Mouse (Mus musculus) c-Kit-positive CD71-positive TER-119-negative erythroid progenitor cells, embryonic 14.5 days (primary cell): ENCODE data around the gene Dgki.

Experiments
- DNase-seq: peaks from one replicate; pipeline ENCODE4 v3.0.0-alpha.2; 2013; ENCODE audit warnings: low read depth

Gene Dgki

GRCm38 (mm10) chr6:37011597-37011996 is 288.4 kb downstream of the Dgki start:
- DNase-seq, result no peak

GRCm38 (mm10) chr6:37007573-37007972 is 292.4 kb downstream of the Dgki start:
- DNase-seq, result no peak

- DNase-seq, result no peak
Measured at GRCm38 (mm10) chr6:37004914-37005313, 295.1 kb downstream of the Dgki start.

DNA sequence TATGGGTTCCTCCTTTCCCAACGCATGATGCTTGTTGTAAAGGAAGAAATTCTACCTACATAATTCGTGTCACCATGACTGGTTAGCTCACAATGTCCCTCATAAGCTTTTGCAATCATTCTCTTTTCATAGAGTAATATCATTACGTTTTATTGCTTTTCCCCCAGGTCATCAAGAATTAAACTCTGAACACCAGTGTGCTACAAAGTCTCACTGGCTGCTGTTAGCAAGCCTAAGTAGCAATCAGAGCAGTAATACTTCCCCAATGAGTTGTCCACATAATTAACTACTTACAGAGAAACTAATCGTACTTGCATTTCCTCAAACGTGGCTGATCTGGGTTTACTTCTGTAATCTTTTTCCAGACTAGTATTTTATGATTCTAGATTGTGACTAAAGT is 296.7 kb downstream of the Dgki start:
- DNase-seq, result no peak

DNA sequence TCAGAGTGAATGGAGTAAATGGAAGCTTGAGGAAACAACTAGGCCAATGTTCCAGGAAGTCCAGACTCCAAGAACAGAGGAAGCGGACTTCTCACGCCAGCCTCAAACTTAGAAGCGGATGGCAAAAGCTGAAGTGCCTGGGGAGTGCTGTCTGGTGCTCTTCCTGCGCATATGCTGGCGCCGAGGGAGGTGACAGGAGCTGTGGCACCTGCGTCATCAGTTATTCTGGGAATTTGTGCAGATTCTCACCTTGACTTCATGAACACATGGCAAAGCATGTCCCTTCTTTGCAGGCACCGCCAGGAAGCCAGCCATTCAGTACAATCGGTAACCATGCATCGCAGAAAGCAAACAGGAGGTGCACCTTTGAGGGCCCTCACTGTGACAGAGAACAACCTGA is 301.0 kb downstream of the Dgki start:
- DNase-seq, result no peak

DNA sequence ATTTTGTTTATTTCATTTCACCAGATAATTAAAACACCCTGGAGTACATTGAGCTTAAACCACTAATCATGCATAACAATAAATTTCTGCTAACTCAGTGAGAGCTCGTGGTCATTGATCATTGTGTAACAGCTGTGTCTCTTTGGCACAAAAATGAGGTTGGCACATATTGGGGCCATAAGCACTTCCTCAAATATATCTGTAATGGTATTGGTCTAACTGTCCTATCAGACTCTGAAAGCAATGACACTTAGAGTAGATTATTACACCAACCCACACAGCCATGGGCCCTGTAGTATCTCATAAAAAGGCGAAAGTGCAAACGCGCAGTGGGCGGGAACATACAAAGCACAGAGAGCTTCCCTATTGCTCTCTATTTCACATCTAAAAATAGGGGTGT is 305.7 kb downstream of the Dgki start:
- no peak for DNase-seq

- no peak for DNase-seq
Measured at GRCm38 (mm10) chr6:36990186-36990585, 309.8 kb downstream of the Dgki start.

DNA sequence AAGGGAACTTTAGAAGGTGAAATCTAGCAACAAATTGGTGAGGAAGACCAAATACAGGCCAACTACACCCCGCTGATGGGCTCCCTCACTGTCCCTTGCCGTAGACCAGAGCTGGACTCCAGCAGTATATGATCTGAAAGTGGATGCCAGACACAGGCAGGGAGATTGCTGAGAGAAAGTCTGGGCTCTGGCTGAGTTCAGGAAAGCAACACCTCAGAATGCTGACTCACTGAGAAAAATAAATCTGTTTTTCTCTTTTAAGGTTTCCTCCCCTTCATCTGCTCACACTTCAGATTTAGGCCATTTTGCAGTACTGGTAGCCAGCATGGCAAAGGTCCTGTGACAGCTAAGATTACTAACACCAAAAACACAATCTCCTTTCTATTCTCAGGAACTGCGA is 311.2 kb downstream of the Dgki start:
- DNase-seq, result no peak

DNA sequence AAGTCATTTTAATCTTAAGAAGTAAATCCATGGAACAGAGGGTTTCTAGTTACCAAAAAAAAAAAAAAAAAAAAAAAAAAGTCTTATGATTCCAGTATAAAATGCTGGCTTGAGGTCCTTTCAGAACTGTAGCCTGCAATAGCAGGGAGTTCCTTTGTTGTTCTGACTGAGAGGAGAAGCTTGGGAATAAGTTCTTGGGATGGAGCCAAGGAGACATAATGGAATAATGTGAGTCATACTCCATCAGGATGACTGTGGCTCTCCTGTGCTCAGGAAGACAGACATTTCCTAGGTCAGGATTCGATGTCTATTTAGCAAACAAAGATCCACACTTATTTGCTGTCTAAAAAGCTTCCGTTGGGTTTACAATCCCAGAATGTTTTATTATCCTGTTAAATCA is 318.3 kb downstream of the Dgki start:
- no peak for DNase-seq

DNA sequence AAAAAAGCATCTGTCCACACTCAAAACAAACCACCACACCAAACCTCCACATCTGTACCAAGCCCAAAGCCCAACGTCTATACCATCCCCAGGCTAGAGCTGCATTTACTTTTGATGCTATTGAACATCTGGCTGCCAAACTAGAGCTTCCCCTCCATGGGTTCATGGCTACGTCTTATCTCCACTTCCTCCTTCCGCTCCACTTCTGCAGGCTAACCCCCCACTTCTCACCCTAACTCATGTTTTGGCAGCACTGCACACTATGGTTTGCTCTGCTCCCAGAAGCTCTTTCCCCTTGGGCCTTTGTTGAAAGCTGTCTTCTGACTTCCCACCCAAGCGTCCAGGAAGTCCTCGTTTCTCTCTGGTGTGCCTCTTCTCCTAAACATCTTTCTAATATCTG is 319.5 kb downstream of the Dgki start:
- no peak for DNase-seq

GRCm38 (mm10) chr6:36978176-36978575 is 321.8 kb downstream of the Dgki start:
- DNase-seq, result no peak

- DNase-seq, result no peak
Measured at GRCm38 (mm10) chr6:36973096-36973495, 326.9 kb downstream of the Dgki start.

DNA sequence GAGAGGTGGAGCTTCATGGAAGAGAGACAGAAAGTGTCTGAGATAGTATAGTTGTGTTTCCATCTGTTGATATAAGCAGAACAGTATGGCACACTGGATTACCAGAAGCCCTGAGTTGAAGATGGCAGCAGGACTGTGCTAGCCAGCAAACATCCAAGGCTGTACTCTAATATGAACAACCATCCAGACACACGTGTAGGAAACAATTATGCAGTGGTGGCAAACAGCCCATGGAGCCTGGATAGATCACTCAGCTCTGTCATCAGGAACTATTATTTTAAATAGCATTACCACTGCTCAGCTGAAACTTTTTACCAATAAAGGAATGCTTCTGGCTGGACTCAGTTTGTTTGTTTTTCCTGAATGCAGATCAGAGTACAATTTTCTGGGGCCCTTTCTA is 327.5 kb downstream of the Dgki start:
- DNase-seq, result no peak

DNA sequence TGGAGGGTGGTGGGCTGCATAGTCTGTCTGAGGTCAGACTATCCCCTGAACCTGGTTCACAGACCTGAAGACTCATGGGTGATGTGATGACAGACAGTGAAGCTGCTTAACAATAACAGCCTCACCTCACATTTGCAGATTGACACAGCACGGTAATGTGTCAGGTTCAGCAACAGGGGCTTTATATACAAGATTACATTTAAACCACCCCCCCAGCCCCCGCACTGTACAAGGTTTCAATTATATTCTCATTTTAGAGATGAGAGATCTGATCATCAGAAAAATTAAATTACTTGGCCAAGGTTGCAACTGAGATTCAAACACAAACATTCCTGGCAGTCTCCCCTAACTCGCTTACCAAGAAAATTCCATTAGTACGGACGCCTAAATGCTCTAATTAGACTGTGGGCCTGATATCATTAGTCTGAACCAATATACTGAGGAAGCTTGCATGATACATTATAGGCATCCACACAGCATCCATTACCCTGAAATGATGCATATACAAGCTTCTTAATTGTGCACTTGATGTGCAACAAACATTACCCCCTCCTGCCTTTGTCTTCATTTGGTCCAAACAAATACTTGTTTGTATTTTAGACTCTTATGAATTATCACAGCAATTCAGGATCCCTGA is 330.6 kb downstream of the Dgki start:
- no peak for DNase-seq

- DNase-seq, result no peak
Measured at GRCm38 (mm10) chr6:36960658-36961057, 339.3 kb downstream of the Dgki start.

GRCm38 (mm10) chr6:36955293-36955692 is 344.7 kb downstream of the Dgki start:
- no peak for DNase-seq

DNA sequence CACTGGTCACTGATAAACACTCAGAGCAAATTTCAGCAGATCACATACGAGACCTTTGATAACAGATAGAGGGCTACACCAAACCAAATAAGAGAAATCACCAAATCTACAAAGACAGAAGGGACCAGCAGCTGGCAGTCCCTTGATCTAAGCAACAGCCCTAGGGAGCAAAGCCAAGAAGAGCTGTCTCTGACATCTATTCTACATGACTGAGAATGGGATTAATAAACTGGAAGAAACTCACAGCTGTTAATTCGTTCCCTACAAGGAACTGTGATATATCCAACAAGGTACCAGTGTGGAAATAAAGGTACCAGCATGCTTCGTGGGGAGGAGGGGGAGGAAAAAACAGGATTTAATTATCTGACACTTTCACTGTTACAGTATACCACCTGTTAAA is 349.3 kb downstream of the Dgki start:
- no peak for DNase-seq

DNA sequence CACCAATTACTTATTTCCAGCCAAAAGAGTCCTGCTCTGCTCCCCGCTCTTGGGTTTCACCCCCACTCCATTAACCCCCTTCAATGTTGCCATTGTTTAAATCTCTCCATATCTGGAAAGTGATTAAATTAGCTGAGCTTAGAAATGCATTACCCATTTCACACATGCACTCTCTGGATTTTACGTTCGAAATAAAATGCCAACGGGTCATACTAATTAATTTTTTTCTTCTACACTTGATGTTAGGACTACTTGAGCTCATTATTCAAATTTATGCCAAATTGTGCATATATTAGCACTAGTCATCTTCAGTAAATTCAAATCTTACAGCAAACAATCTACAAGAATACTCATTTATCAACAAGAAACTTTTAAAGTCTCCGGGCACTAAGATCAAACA is 352.1 kb downstream of the Dgki start:
- DNase-seq, result no peak

- no peak for DNase-seq
Measured at GRCm38 (mm10) chr6:36937527-36937926, 362.5 kb downstream of the Dgki start.

- no peak for DNase-seq
Measured at GRCm38 (mm10) chr6:36936816-36937215, 363.2 kb downstream of the Dgki start.

DNA sequence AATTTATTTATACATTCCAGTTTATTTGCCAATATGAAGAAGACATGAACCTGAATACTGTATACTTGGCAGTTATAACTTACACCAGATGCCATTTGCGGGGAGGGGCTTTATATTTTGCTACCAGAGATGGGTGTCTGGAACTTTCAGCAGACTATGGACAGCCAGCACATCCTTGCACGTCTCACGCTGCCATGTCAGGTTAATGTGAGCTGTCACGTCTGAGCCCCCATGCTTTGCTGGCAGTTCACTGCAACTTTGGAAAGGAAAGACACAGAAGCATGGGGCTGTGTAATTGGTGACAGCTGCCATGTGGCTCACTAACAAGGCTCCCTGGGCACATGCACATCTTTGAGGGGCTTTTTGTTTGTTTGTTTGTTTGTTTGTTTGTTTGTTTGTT is 368.5 kb downstream of the Dgki start:
- DNase-seq, result no peak

DNA sequence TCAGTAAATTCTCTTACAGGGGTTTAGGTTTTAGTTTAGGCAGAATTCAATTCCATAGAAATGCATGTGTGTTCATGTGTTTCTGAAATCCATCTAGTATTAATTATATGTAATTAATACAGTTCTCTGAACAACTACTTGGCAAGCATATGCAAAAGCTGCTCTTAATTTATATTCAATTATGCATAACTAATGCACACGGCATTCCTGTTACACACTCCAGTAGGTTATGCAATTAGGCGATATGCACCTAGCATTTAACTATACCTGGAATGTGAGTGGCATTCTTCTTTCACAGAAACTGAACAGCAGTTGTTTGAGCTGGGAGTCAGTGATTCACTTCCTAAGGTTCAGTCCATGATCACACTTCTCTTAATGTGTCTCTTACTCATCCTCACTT is 370.2 kb downstream of the Dgki start:
- DNase-seq, result no peak

GRCm38 (mm10) chr6:36926455-36926854 is 373.5 kb downstream of the Dgki start:
- DNase-seq, result no peak

- no peak for DNase-seq
Measured at GRCm38 (mm10) chr6:36922006-36922405, 378.0 kb downstream of the Dgki start.

DNA sequence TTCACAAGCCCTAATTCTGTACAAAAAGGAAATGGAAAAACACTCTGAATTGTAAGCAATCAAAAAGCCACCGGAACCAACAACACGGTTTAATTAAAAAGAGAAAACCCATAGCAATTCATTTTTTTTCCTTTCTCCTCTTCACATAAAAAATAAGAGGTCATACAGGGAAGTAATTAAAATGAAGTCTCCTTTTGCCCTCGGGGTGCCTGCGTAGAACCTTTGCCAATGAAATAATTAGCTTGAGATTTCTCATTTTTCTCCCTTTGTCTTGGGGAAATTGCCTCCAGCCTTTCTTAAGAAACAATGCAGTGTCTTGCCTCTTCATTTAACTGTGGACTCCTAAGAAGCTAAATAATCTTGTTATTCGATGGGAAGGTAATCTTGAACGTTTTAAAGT is 388.4 kb downstream of the Dgki start:
- DNase-seq, result no peak
